Mouse (Mus musculus) macrophage (primary cell): ENCODE results near the gene Dhx29. TPM values are rescaled to one million over a fixed set of nuclear protein-coding genes. Genes with fewer than 3 reads are reported as not detected.
A peak's percentile ranks its signal among the peaks of the same experiment; 100 is the strongest.

Source experiments
- H3K27ac ChIP-seq: fragments of 350-480 bp; formaldehyde crosslinking; 2 replicates; pipeline ENCODE4 v1.9.0; 2021
- H3K36me3 ChIP-seq: fragments of 350-480 bp; formaldehyde crosslinking; 2 replicates; pipeline ENCODE4 v1.9.0; 2021; ENCODE audit errors: inconsistent target
- H3K4me3 ChIP-seq: fragments of 350-480 bp; formaldehyde crosslinking; 2 replicates; pipeline ENCODE4 v1.9.0; 2021; ENCODE audit errors: inconsistent target
- H3K79me2 ChIP-seq: fragments of 350-480 bp; formaldehyde crosslinking; 2 replicates; pipeline ENCODE4 v1.9.0; 2021; ENCODE audit errors: inconsistent target
- WGBS: methylation state at CpG from one replicate; pipeline ENCODE4 v1.1.7; 2026; ENCODE audit warnings: inconsistent platforms; ENCODE audit not compliant: missing documents; 5-methylcytosine and 5-hydroxymethylcytosine counted together
- polyA plus RNA-seq: library from polyadenylated mRNA; stranded (reverse); fragments of 250-400 nt; gene quantifications from 3 replicates; pipeline ENCODE4 v1.2.4, GENCODE M21; 2018; ENCODE audit warnings: inconsistent platforms
- total RNA-seq, 78 experiments: library from RNA; depleted of rRNA; stranded (reverse); fragments of 250-400 nt; gene quantifications; 1 replicate in 9 of 78; 2 replicates in 24 of 78; 3 replicates in 43 of 78; 4 replicates in 2 of 78; pipeline ENCODE4 v1.2.4; 2018; ENCODE audit warnings: inconsistent platforms in 56 of 78

Dhx29 gene
- total RNA-seq (2018; cell fraction: chromatin; rRNA removed) = 10 to 100 TPM in 21 of 26 experiments, 1 to 10 TPM in 5; 6.0 to 37.9 (median 19.8) TPM
- total RNA-seq (2018; cell fraction: cytosol; rRNA removed) = 10 to 100 TPM in 11 of 26 experiments, 1 to 10 TPM in 15; 6.4 to 13.5 (median 9.9) TPM
- total RNA-seq (2018; cell fraction: nucleus; rRNA removed) = 10 to 100 TPM in 16 of 26 experiments, 1 to 10 TPM in 10; 4.8 to 26.6 (median 11.4) TPM
- 8.2 to 17.3 TPM (median 15.4 TPM) in 3 replicates for polyA plus RNA-seq

- peaks cover 53% of the 10 kb centered on the region for H3K79me2 ChIP-seq
- WGBS = under 1% methylated on average over 52 of the region's 57 CpGs
- H3K4me3 ChIP-seq = peak within 1 kb of the TSS; percentile 98
- H3K27ac ChIP-seq = peak within 1 kb of the TSS; percentile 52
- H3K36me3 ChIP-seq = peaks cover 4% of the 10 kb centered on the region; the same call in 1 of the 2 replicates
Observed at GRCm38 (mm10) chr13:112927287-112928001, at the start of gene Dhx29, which contains the start of gene Mtrex. Dhx29 (plus strand) TSS chr13:112927454. Mtrex (minus strand) TSS chr13:112927398.

- WGBS = 96% methylated on average over 12 of the region's 12 CpGs
- Histone ChIP-seq H3K4me3 (no peak overlapping the region), H3K36me3 (peaks cover 71% of the 10 kb centered on the region), H3K27ac (no peak overlapping the region), H3K79me2 (no peaks in the 10 kb centered on the region)
Observed at GRCm38 (mm10) chr13:112887234-112887633, 40.0 kb upstream of the Dhx29 start.

GRCm38 (mm10) chr13:112902176-112902575 lies 25.1 kb upstream of the Dhx29 start:
- H3K79me2 ChIP-seq = no peaks in the 10 kb centered on the region
- WGBS = 96% methylated on average over 3 of the region's 3 CpGs
- no peak overlapping the region for H3K27ac ChIP-seq
- peaks cover 81% of the 10 kb centered on the region for H3K36me3 ChIP-seq
- H3K4me3 ChIP-seq = no peak overlapping the region

- H3K79me2 ChIP-seq = no peaks in the 10 kb centered on the region
- no peak overlapping the region for H3K4me3 ChIP-seq
- no peak overlapping the region for H3K27ac ChIP-seq
- H3K36me3 ChIP-seq = peaks cover 74% of the 10 kb centered on the region
- WGBS = 41% methylated on average over 3 of the region's 4 CpGs
Observed at GRCm38 (mm10) chr13:112909663-112910062, 17.6 kb upstream of the Dhx29 start.

- Histone ChIP-seq H3K4me3 (no peak overlapping the region), H3K27ac (no peak overlapping the region), H3K79me2 (no peaks in the 10 kb centered on the region), H3K36me3 (peaks cover 75% of the 10 kb centered on the region)
- 93% methylated on average over 4 of the region's 4 CpGs for WGBS
Observed at GRCm38 (mm10) chr13:112910434-112910833, 16.8 kb upstream of the Dhx29 start.

GRCm38 (mm10) chr13:112919141-112919865 lies 8.0 kb upstream of the Dhx29 start:
- H3K79me2 ChIP-seq = peaks cover 38% of the 10 kb centered on the region
- 96% methylated on average over 4 of the region's 4 CpGs for WGBS
- peaks cover 55% of the 10 kb centered on the region for H3K36me3 ChIP-seq
- H3K27ac ChIP-seq = no peak overlapping the region
- H3K4me3 ChIP-seq = no peak overlapping the region

GRCm38 (mm10) chr13:112920906-112921305 lies 6.3 kb upstream of the Dhx29 start:
- Histone ChIP-seq H3K4me3 (no peak overlapping the region), H3K27ac (no peak overlapping the region), H3K36me3 (peaks cover 39% of the 10 kb centered on the region), H3K79me2 (peaks cover 54% of the 10 kb centered on the region)
- 77% methylated on average over 3 of the region's 3 CpGs for WGBS

GRCm38 (mm10) chr13:112925266-112925665 lies 2.0 kb upstream of the Dhx29 start:
- H3K27ac ChIP-seq = no peak overlapping the region
- peaks cover 5% of the 10 kb centered on the region; the same call in 1 of the 2 replicates for H3K36me3 ChIP-seq
- H3K79me2 ChIP-seq = peaks cover 73% of the 10 kb centered on the region
- WGBS = 80% methylated on average over 6 of the region's 6 CpGs
- H3K4me3 ChIP-seq = no peak overlapping the region

- peaks cover 68% of the 10 kb centered on the region for H3K79me2 ChIP-seq
- H3K4me3 ChIP-seq = peak overlapping the region; percentile 98
- H3K36me3 ChIP-seq = peaks cover under 1% of the 10 kb centered on the region; the same call in 1 of the 2 replicates
- 61% methylated on average over 4 of the region's 4 CpGs for WGBS
- no peak overlapping the region for H3K27ac ChIP-seq
Observed at GRCm38 (mm10) chr13:112925976-112926375, 1.3 kb upstream of the Dhx29 start.

GRCm38 (mm10) chr13:112926796-112927195 lies 458 bp upstream of the Dhx29 start:
- 1% methylated on average over 17 of the region's 19 CpGs for WGBS
- H3K36me3 ChIP-seq = peaks cover 4% of the 10 kb centered on the region; the same call in 1 of the 2 replicates
- H3K79me2 ChIP-seq = peaks cover 60% of the 10 kb centered on the region
- H3K4me3 ChIP-seq = peak overlapping the region; percentile 98
- H3K27ac ChIP-seq = peak overlapping the region; percentile 52

- peak overlapping the region; percentile 98 for H3K4me3 ChIP-seq
- peaks cover 46% of the 10 kb centered on the region for H3K79me2 ChIP-seq
- H3K36me3 ChIP-seq = peaks cover 11% of the 10 kb centered on the region; the same call in 1 of the 2 replicates
- no peak overlapping the region for H3K27ac ChIP-seq
- 9% methylated on average over 8 of the region's 8 CpGs for WGBS
Observed at GRCm38 (mm10) chr13:112928038-112928668, 899 bp downstream of the Dhx29 start.

- no peaks in the 10 kb centered on the region for H3K79me2 ChIP-seq
- peaks cover 49% of the 10 kb centered on the region; the same call in 1 of the 2 replicates for H3K36me3 ChIP-seq
- H3K27ac ChIP-seq = no peak overlapping the region
- WGBS = 94% methylated on average over 8 of the region's 8 CpGs
- H3K4me3 ChIP-seq = no peak overlapping the region
Observed at GRCm38 (mm10) chr13:112938130-112938529, 10.9 kb downstream of the Dhx29 start.

- Histone ChIP-seq H3K4me3 (no peak overlapping the region), H3K79me2 (no peaks in the 10 kb centered on the region), H3K27ac (no peak overlapping the region), H3K36me3 (peaks cover 32% of the 10 kb centered on the region; the same call in 1 of the 2 replicates)
- 94% methylated on average over 13 of the region's 15 CpGs for WGBS
Observed at GRCm38 (mm10) chr13:112941879-112942330, 14.7 kb downstream of the Dhx29 start.

GRCm38 (mm10) chr13:112945312-112945711 lies 18.1 kb downstream of the Dhx29 start:
- Histone ChIP-seq H3K36me3 (peaks cover 33% of the 10 kb centered on the region; the same call in 1 of the 2 replicates), H3K27ac (no peak overlapping the region), H3K4me3 (no peak overlapping the region), H3K79me2 (no peaks in the 10 kb centered on the region)
- WGBS = 97% methylated on average over 9 of the region's 9 CpGs
